Mouse (Mus musculus): Measurements from ENCODE around the gene Gm17689. TPM values are rescaled to one million over a fixed set of nuclear protein-coding genes. Genes with fewer than 3 reads are reported as not detected.

Gm17689 gene
- total RNA-seq (2017): not detected in 2 replicates

DNA sequence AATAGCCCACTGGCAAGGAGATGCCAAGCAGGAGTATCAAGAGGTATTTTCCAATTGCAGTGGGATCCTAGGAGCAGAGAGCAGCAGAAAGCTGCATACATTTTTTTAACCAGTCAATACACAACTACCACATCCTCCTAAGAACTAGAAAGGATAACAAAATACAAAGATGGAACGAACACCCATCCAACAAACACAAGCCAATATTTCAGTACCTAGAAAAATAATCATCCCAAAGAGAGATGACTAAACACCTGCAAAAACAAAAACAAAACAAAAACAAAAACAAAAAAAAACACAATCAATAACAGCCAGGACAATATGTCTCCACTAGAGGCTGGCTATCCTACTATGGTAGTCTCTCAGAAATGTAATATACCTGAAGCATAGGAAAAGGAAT lies at the start of gene Gm17689:
TSS of gene Gm17689 (minus strand) at position 101 of the 400 bp plus-strand sequence.
- no peak for ATAC-seq (replicated peaks; ENCODE audit: low read depth, poor library complexity, severe bottlenecking)

DNA sequence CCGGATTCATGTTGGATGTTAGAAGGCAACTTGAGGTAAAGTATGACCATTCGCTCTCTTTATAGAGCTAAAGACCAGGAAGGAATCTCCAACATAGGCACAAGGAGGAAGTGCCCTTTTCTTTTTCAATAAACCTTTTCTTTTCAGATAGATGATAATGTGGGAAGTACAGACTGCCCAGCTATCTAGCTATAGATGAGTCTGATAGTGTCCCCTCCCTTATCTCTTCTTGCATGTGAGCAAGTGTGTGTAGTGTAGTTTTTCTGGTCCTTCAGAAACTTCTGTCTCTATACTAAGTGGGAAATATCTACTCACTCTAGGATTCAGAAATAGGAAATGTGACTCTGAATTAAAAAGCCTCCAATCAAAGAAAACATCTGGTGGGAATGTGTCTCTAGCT lies 40.6 kb downstream of the Gm17689 start, which contains the start of gene Gm5615:
TSS of gene Gm5615 (minus strand) at position 101 of the 400 bp plus-strand sequence.
- no peak for ATAC-seq (replicated peaks; ENCODE audit: low read depth, poor library complexity, severe bottlenecking)

Other genes with a start within 250 kb of the Gm17689 start
- not detected in 2 replicates for gene Gm7257, start 150.8 kb downstream of the Gm17689 start, total RNA-seq (2017)
- not detected in 2 replicates for gene Gm9513, start 107.0 kb downstream of the Gm17689 start, total RNA-seq (2017)
- gene Gm5615, start 40.7 kb downstream of the Gm17689 start, total RNA-seq (2017): not detected in 2 replicates
- gene A630095E13Rik, start 60.7 kb upstream of the Gm17689 start, total RNA-seq (2017): not detected in 2 replicates
- not detected in 2 replicates for gene Acrv1, start 110.6 kb upstream of the Gm17689 start, total RNA-seq (2017)
- gene Chek1, start 144.4 kb upstream of the Gm17689 start, total RNA-seq (2017): 85.5 and 125 TPM in 2 replicates
- 572 and 706 TPM in 2 replicates for gene Stt3a, start 185.0 kb upstream of the Gm17689 start, total RNA-seq (2017)
- 32.4 and 39.6 TPM in 2 replicates for gene Ei24, start 214.8 kb upstream of the Gm17689 start, total RNA-seq (2017)
- gene Fez1, start 239.2 kb upstream of the Gm17689 start, total RNA-seq (2017): not detected in 2 replicates